Mouse (Mus musculus): ENCODE results near the gene Atg9a. TPM values are rescaled to one million over a fixed set of nuclear protein-coding genes. Genes with fewer than 3 reads are reported as not detected.

Atg9a gene
- total RNA-seq, 1 experiment = 17.2 TPM

DNA sequence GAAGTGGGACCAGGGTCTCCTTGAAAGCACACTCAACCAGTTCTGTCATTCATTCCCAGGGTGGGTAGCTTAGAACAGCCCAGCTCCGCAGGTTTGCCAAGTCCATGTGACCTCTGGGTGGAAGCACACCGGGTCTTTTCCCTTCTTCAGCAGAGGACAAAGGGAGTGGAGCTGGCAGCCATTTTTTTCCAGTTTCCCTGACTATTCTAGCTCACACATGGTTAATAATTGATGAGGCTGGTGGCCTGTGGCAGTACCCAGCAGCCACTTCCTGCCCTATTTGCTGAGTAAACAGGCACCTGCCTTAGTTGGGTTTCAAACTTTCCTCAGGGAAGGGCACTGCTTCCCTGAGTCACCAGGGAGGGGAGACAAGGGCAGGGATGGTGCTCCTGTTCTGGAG lies 22.4 kb upstream of the Atg9a start:
- Histone ChIP-seq H3K27ac (ENCODE audit: insufficient read depth, low read depth, low read length, poor library complexity, severe bottlenecking) (no peak overlapping the region), H3K9ac (ENCODE audit: insufficient read depth, low read depth, low read length, poor library complexity, severe bottlenecking) (no peak overlapping the region), H3K36me3 (ENCODE audit: control insufficient read depth, insufficient read depth, low read length, poor library complexity, severe bottlenecking) (peaks cover 46% of the 10 kb centered on the region), H3K4me3 (ENCODE audit: insufficient read depth in 1 of 2, low read depth in 1 of 2, low read length in 2 of 2, poor library complexity in 1 of 2, severe bottlenecking in 1 of 2) (no peak overlapping the region), H3K4me1 (ENCODE audit: control insufficient read depth in 2 of 2, insufficient read depth in 2 of 2, low read length in 2 of 2, poor library complexity in 1 of 2) (peaks cover 9 to 26% of the 10 kb centered on the region in 2 experiments), H3K9me3 (ENCODE audit: control insufficient read depth, insufficient read depth, low read depth, low read length) (no peaks in the 10 kb centered on the region)
- TF ChIP-seq ZNF384 (IDR thresholded peaks at IDR 0.05; ENCODE audit: low read depth, low read length) = no peak
- TF ChIP-seq HCFC1 (IDR thresholded peaks at IDR 0.05; ENCODE audit: borderline replicate concordance, insufficient read depth, low read length) = no peak
- TF ChIP-seq MAFK (IDR thresholded peaks at IDR 0.05; ENCODE audit: insufficient read depth, low read depth, low read length) = no peak
- no peak for TF ChIP-seq ZC3H11A (IDR thresholded peaks at IDR 0.05; ENCODE audit: borderline replicate concordance, low read depth, low read length)
- no peak for TF ChIP-seq CHD2 (IDR thresholded peaks at IDR 0.05; ENCODE audit: low read depth, low read length)
- in situ Hi-C loops (cut with MboI; ENCODE audit: low sequenced_read_pairs in 2 of 2, unreplicated experiment in 2 of 2) = no loop called here
- DNase-seq (ENCODE audit: low read depth, low spot score) = no peak

DNA sequence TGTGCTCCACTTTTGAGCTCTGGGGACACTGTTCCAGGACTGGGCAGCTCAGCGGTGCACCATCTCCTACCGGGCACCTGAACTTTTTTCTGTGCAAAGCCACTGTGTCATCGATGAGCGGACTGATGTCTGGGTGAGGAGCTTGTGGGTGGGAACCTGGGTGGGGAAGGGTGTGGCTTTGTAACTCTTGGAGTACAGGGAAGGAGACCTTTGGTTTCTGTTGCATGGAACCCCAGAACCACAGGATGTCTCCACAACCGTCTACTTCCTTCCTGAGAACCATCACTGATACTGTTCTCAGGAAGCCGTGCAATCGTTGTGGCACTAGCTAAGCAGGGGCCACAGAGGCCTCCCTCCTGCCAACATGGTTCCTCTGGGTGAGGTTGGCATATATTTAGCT lies 21.1 kb upstream of the Atg9a start:
- no peaks in the 10 kb centered on the region for H3K9me3 ChIP-seq (ENCODE audit: control insufficient read depth, insufficient read depth, low read depth, low read length)
- DNase-seq (ENCODE audit: low read depth, low spot score) = no peak
- no peak overlapping the region for H3K27ac ChIP-seq (ENCODE audit: insufficient read depth, low read depth, low read length, poor library complexity, severe bottlenecking)
- in situ Hi-C loops (cut with MboI; ENCODE audit: low sequenced_read_pairs in 2 of 2, unreplicated experiment in 2 of 2) = no loop called here
- peaks cover 11 to 26% of the 10 kb centered on the region in 2 experiments for H3K4me1 ChIP-seq (ENCODE audit: control insufficient read depth in 2 of 2, insufficient read depth in 2 of 2, low read length in 2 of 2, poor library complexity in 1 of 2)
- TF ChIP-seq ZC3H11A (IDR thresholded peaks at IDR 0.05; ENCODE audit: borderline replicate concordance, low read depth, low read length) = no peak
- TF ChIP-seq HCFC1 (IDR thresholded peaks at IDR 0.05; ENCODE audit: borderline replicate concordance, insufficient read depth, low read length) = no peak
- no peak for TF ChIP-seq CHD2 (IDR thresholded peaks at IDR 0.05; ENCODE audit: low read depth, low read length)
- no peak for TF ChIP-seq MAFK (IDR thresholded peaks at IDR 0.05; ENCODE audit: insufficient read depth, low read depth, low read length)
- no peak for TF ChIP-seq ZNF384 (IDR thresholded peaks at IDR 0.05; ENCODE audit: low read depth, low read length)
- H3K36me3 ChIP-seq (ENCODE audit: control insufficient read depth, insufficient read depth, low read length, poor library complexity, severe bottlenecking) = peaks cover 46% of the 10 kb centered on the region
- H3K9ac ChIP-seq (ENCODE audit: insufficient read depth, low read depth, low read length, poor library complexity, severe bottlenecking) = no peak overlapping the region
- H3K4me3 ChIP-seq (ENCODE audit: insufficient read depth in 1 of 2, low read depth in 1 of 2, low read length in 2 of 2, poor library complexity in 1 of 2, severe bottlenecking in 1 of 2) = no peak overlapping the region

DNA sequence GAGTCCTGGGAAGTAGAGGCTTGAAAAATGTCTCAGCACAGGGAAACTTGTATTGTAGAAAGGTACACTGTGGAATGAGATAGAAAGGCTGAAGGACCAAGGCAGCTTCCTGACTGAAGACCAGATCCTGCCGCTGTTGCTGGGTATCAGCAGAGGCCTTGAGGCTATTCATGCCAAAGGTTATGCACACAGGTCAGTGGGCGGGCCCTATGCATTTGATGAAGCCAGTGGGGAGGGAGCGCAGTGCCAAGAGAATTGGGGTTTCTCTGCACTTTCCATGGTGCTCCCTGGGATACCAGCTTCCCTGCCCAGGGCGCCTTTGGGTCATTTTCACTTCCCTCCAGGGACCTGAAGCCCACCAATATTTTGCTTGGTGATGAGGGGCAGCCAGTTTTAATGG lies 20.5 kb upstream of the Atg9a start:
- H3K9me3 ChIP-seq (ENCODE audit: control insufficient read depth, insufficient read depth, low read depth, low read length) = no peaks in the 10 kb centered on the region
- peaks cover 46% of the 10 kb centered on the region for H3K36me3 ChIP-seq (ENCODE audit: control insufficient read depth, insufficient read depth, low read length, poor library complexity, severe bottlenecking)
- in situ Hi-C loops (cut with MboI; ENCODE audit: low sequenced_read_pairs in 2 of 2, unreplicated experiment in 2 of 2) = no loop called here
- DNase-seq (ENCODE audit: low read depth, low spot score) = no peak
- no peak overlapping the region for H3K9ac ChIP-seq (ENCODE audit: insufficient read depth, low read depth, low read length, poor library complexity, severe bottlenecking)
- H3K4me1 ChIP-seq (ENCODE audit: control insufficient read depth in 2 of 2, insufficient read depth in 2 of 2, low read length in 2 of 2, poor library complexity in 1 of 2) = peaks cover 8 to 23% of the 10 kb centered on the region in 2 experiments
- H3K27ac ChIP-seq (ENCODE audit: insufficient read depth, low read depth, low read length, poor library complexity, severe bottlenecking) = no peak overlapping the region
- TF ChIP-seq ZNF384 (IDR thresholded peaks at IDR 0.05; ENCODE audit: low read depth, low read length) (no peak), MAFK (IDR thresholded peaks at IDR 0.05; ENCODE audit: insufficient read depth, low read depth, low read length) (no peak), ZC3H11A (IDR thresholded peaks at IDR 0.05; ENCODE audit: borderline replicate concordance, low read depth, low read length) (no peak), CHD2 (IDR thresholded peaks at IDR 0.05; ENCODE audit: low read depth, low read length) (no peak), HCFC1 (IDR thresholded peaks at IDR 0.05; ENCODE audit: borderline replicate concordance, insufficient read depth, low read length) (no peak)
- no peak overlapping the region for H3K4me3 ChIP-seq (ENCODE audit: insufficient read depth in 1 of 2, low read depth in 1 of 2, low read length in 2 of 2, poor library complexity in 1 of 2, severe bottlenecking in 1 of 2)

DNA sequence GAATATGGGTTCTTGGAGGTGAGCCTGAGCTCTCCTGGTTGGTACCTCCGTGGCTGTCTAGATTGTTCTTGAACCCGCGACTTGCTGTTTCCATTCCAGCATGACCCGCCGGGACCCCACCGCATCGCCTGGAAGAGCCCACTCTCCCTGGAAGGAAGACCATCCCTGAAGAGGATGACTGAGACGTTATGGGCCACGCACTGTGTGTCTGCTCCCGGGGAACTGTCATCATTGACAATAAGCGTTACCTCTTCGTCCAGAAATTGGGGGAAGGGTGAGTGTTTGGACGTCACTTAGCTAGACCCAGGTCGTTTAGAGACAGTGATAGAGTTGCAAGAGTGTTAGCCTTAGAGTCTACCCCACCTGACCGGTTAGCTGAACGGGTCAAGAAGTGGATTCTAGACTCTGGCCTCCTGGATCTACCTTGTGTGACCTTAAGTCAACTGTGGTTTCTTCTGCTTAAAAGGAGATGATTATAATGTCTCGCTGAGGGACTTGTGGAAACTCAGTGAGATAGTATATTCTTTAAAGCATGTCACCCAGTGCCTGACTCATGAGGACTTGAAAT lies 19.2 kb upstream of the Atg9a start:
- peaks cover 8 to 16% of the 10 kb centered on the region in 2 experiments for H3K4me1 ChIP-seq (ENCODE audit: control insufficient read depth in 2 of 2, insufficient read depth in 2 of 2, low read length in 2 of 2, poor library complexity in 1 of 2)

More for the DNA sequence above, 19.2 kb upstream of the Atg9a start:
- Histone ChIP-seq H3K9ac (ENCODE audit: insufficient read depth, low read depth, low read length, poor library complexity, severe bottlenecking) (peak overlapping the region; percentile 87), H3K36me3 (ENCODE audit: control insufficient read depth, insufficient read depth, low read length, poor library complexity, severe bottlenecking) (peaks cover 35% of the 10 kb centered on the region), H3K9me3 (ENCODE audit: control insufficient read depth, insufficient read depth, low read depth, low read length) (no peaks in the 10 kb centered on the region), H3K27ac (ENCODE audit: insufficient read depth, low read depth, low read length, poor library complexity, severe bottlenecking) (no peak overlapping the region), H3K4me3 (ENCODE audit: insufficient read depth in 1 of 2, low read depth in 1 of 2, low read length in 2 of 2, poor library complexity in 1 of 2, severe bottlenecking in 1 of 2) (peak overlapping the region; percentile 74 to 90)
- DNase-seq (ENCODE audit: low read depth, low spot score) = no peak
- in situ Hi-C loops (cut with MboI; ENCODE audit: low sequenced_read_pairs in 2 of 2, unreplicated experiment in 2 of 2) = no loop called here
- TF ChIP-seq ZNF384 (IDR thresholded peaks at IDR 0.05; ENCODE audit: low read depth, low read length) (no peak), MAFK (IDR thresholded peaks at IDR 0.05; ENCODE audit: insufficient read depth, low read depth, low read length) (no peak), HCFC1 (IDR thresholded peaks at IDR 0.05; ENCODE audit: borderline replicate concordance, insufficient read depth, low read length) (no peak), CHD2 (IDR thresholded peaks at IDR 0.05; ENCODE audit: low read depth, low read length) (no peak), ZC3H11A (IDR thresholded peaks at IDR 0.05; ENCODE audit: borderline replicate concordance, low read depth, low read length) (no peak)

Measured in ES-E14 (cell line).